Mouse (Mus musculus) thymus, adult 2 months (tissue): ENCODE data around the gene Alx1.

ENCODE experiments used
- CTCF ChIP-seq: fragments of 200-500 bp; IDR thresholded peaks from 2 replicates; pipeline ENCODE4 v1.5.1; 2012; ENCODE audit warnings: mild to moderate bottlenecking, control low read depth, low read length, moderate library complexity, borderline replicate concordance; ENCODE audit not compliant: control insufficient read depth, poor library complexity, insufficient read depth; ENCODE audit errors: extremely low read depth
- POLR2A ChIP-seq: fragments of 200-500 bp; IDR thresholded peaks from 2 replicates; pipeline ENCODE4 v1.6.1; 2012; ENCODE audit warnings: mild to moderate bottlenecking, low read length, control low read depth, moderate library complexity; ENCODE audit not compliant: control insufficient read depth, poor library complexity, insufficient read depth; ENCODE audit errors: extremely low read depth

DNA sequence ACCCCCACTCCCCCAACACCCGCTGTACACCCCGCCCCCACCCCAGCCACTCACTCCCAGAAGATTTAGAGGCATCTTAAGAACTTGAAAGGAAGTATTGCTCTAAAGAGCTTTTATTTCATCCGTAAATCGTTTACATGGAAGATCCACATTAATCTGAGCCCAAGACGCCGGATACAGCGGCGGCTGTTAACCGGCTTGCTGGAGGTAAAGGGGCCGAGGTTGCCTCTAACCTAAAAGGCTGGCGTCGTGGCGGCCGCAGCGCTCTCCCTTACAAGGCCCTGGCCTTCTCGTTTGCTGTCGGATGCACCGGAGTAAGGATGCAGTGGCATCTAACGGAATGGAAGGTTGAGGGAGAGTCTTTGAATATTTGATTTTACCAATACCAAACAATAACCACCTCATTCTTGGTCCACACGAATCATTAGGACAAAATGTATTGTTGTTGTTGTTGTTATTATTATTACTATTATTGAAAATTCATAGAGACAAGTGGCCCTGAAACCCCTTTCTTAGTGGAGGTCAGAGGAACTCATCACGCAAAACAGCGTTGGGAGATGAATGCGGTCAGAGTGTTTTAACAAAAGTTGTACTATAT lies 784 bp downstream of the Alx1 start:
- TF ChIP-seq CTCF (no peak), POLR2A (no peak)
